Mouse (Mus musculus) lung, adult 2 months (tissue): ENCODE data around the gene Parvb.

ENCODE experiments used
- CTCF ChIP-seq: fragments of 200-500 bp; IDR thresholded peaks from 2 replicates; pipeline ENCODE4 v1.5.1; 2011; ENCODE audit warnings: mild to moderate bottlenecking, low read length, control low read depth; ENCODE audit not compliant: insufficient read depth
- POLR2A ChIP-seq: fragments of 200-500 bp; IDR thresholded peaks from 2 replicates; pipeline ENCODE4 v1.6.1; 2011; ENCODE audit warnings: low read depth, mild to moderate bottlenecking, control low read depth, low read length, borderline replicate concordance; ENCODE audit errors: extremely low read depth

DNA sequence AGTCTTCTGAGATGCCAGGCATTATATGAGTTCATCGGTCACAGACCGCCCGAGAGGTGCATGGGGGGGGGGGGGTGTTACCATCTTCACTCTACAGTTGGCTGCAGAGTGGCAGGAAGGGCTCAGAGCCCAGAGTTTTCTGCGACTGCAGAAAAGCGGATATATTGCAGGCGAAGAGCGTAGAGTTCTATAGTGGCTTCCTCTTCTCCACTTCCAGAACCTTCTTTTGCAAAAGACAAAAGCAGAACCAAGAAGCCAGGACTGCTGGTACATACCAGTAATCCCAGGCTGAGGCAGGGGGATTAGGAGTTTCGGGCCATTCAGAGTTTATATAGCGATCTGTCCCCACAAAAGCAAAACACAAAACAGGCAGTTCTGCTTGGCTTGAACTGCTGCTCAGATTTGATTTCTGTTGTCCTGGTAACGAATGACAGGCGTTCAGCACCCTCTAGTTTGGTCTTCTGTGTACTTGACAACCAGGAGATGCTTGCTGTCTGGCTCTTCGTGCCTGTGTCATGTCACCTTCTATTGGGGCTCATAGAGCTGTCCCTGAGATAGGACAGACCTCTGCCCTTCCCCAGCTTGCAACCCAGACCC is 24.5 kb downstream of the Parvb start:
- no peak for TF ChIP-seq CTCF
- TF ChIP-seq POLR2A: no peak
